Mouse (Mus musculus) heart, postnatal 4 days (tissue): ENCODE results near the gene Gnl3. TPM values are rescaled to one million over a fixed set of nuclear protein-coding genes. Genes with fewer than 3 reads are reported as not detected.

Source experiments
- DNase-seq: peaks from one replicate; pipeline ENCODE4 v3.0.0; 2021
- total RNA-seq, 2 experiments: library from RNA; stranded (reverse); gene quantifications; 2 replicates each; pipeline ENCODE4 v1.2.3; 2021

The Gnl3 gene
- total RNA-seq = 10 to 100 TPM; 37.9 to 41.4 TPM

- peak; percentile 98 for DNase-seq
These were observed at the start of gene Gnl3, which contains the start of gene Pbrm1 for GRCm38 (mm10) chr14:31018860-31019291. Gnl3 (minus strand) TSS chr14:31019152. Pbrm1 (plus strand) TSS chr14:31019138.

GRCm38 (mm10) chr14:31062277-31062676 lies 43.3 kb upstream of the Gnl3 start:
- DNase-seq = peak; percentile 10

- no peak for DNase-seq
These were observed 26.9 kb upstream of the Gnl3 start for GRCm38 (mm10) chr14:31045817-31046216.

- no peak for DNase-seq
These were observed 26.3 kb upstream of the Gnl3 start for GRCm38 (mm10) chr14:31045296-31045695.

- no peak for DNase-seq
These were observed 6.8 kb upstream of the Gnl3 start for GRCm38 (mm10) chr14:31025785-31026184.

GRCm38 (mm10) chr14:31022579-31022978 lies 3.6 kb upstream of the Gnl3 start:
- DNase-seq = no peak

- peak; percentile 82 for DNase-seq
These were observed 616 bp upstream of the Gnl3 start for GRCm38 (mm10) chr14:31019331-31020205.

GRCm38 (mm10) chr14:31017854-31018253 lies 1.1 kb downstream of the Gnl3 start:
- DNase-seq = no peak

GRCm38 (mm10) chr14:31016063-31016462 lies 2.9 kb downstream of the Gnl3 start:
- no peak for DNase-seq

- no peak for DNase-seq
These were observed 5.0 kb downstream of the Gnl3 start for GRCm38 (mm10) chr14:31013928-31014327.

- no peak for DNase-seq
These were observed 7.4 kb downstream of the Gnl3 start for GRCm38 (mm10) chr14:31011588-31011987.

- no peak for DNase-seq
These were observed 12.2 kb downstream of the Gnl3 start for GRCm38 (mm10) chr14:31006779-31007178.

GRCm38 (mm10) chr14:31004527-31004926 lies 14.4 kb downstream of the Gnl3 start:
- DNase-seq = no peak

- peak; percentile 85 for DNase-seq
These were observed 17.4 kb downstream of the Gnl3 start, which contains the start of the genes Glt8d1 and Spcs1 for GRCm38 (mm10) chr14:31001307-31002205. Glt8d1 (plus strand) TSS chr14:31001400. Spcs1 (minus strand) TSS chr14:31001672.

GRCm38 (mm10) chr14:31000816-31001306 lies 18.1 kb downstream of the Gnl3 start:
- DNase-seq = no peak

- no peak for DNase-seq
These were observed 18.6 kb downstream of the Gnl3 start for GRCm38 (mm10) chr14:31000356-31000755.

- no peak for DNase-seq
These were observed 22.5 kb downstream of the Gnl3 start for GRCm38 (mm10) chr14:30996417-30996816.

GRCm38 (mm10) chr14:30976222-30976621 lies 42.7 kb downstream of the Gnl3 start:
- DNase-seq = no peak

GRCm38 (mm10) chr14:30974204-30974603 lies 44.7 kb downstream of the Gnl3 start:
- DNase-seq = peak; percentile 51
